Mouse (Mus musculus) forebrain, embryonic 11.5 days (tissue): ENCODE results near the gene Gm4922. TPM values are rescaled to one million over a fixed set of nuclear protein-coding genes. Genes with fewer than 3 reads are reported as not detected.

Experiments
- ATAC-seq: fragments of 200-750 bp; cut with Nextera tagmentation; replicated peaks from 2 replicates; pipeline ENCODE4 v1.8.0; 2017; ENCODE audit warnings: moderate TSS enrichment; ENCODE audit not compliant: low FRiP score
- DNase-seq: peaks from one replicate; pipeline ENCODE4 v3.0.0-alpha.2; 2017; ENCODE audit warnings: low spot score
- H3K27ac ChIP-seq: fragments of 300-500 bp; sonication (generic); 2 replicates; pipeline ENCODE4 v1.5.1; 2014; ENCODE audit warnings: low read depth, low read length
- H3K27me3 ChIP-seq: fragments of 300-500 bp; sonication (generic); 2 replicates; pipeline ENCODE4 v1.6.1; 2014; ENCODE audit warnings: mild to moderate bottlenecking, low read length, mixed read lengths; ENCODE audit not compliant: control insufficient read depth, insufficient read depth
- H3K36me3 ChIP-seq: fragments of 300-500 bp; sonication (generic); 2 replicates; pipeline ENCODE4 v1.6.1; 2014; ENCODE audit warnings: mild to moderate bottlenecking, low read length, moderate library complexity, mixed read lengths; ENCODE audit not compliant: control insufficient read depth, insufficient read depth
- H3K4me1 ChIP-seq: fragments of 300-500 bp; sonication (generic); replicated peaks from 2 replicates; pipeline ENCODE4 v1.6.1; 2014; ENCODE audit warnings: low read length, mixed read lengths; ENCODE audit not compliant: control insufficient read depth, insufficient read depth
- H3K4me2 ChIP-seq: fragments of 300-500 bp; sonication (generic); 2 replicates; pipeline ENCODE4 v1.6.1; 2014; ENCODE audit warnings: low read depth, mild to moderate bottlenecking, low read length, moderate library complexity, mixed read lengths; ENCODE audit not compliant: severe bottlenecking
- H3K4me3 ChIP-seq: fragments of 300-500 bp; sonication (generic); 2 replicates; pipeline ENCODE4 v1.5.1; 2014; ENCODE audit warnings: low read depth, low read length
- H3K9ac ChIP-seq: fragments of 300-500 bp; sonication (generic); 2 replicates; pipeline ENCODE4 v1.6.1; 2014; ENCODE audit warnings: low read length
- H3K9me3 ChIP-seq: fragments of 300-500 bp; sonication (generic); 2 replicates; pipeline ENCODE4 v1.6.1; 2016; ENCODE audit warnings: low read length, mixed read lengths; ENCODE audit not compliant: control insufficient read depth
- WGBS: fragments of 180-500 bp; shearing (Covaris S2); extraction: QIAGEN DNeasy Blood & Tissue Kit; methylation state at CpG from one replicate; pipeline ENCODE4 v1.1.7; 2014; 5-methylcytosine and 5-hydroxymethylcytosine counted together
- polyA plus RNA-seq: library from polyadenylated mRNA; unstranded; fragments of >200 nt; fragmentation: Nextera tagmentation; extraction: Ambion mirVana; gene quantifications from 2 replicates; pipeline ENCODE4 v1.2.1, GENCODE M21; 2014

Gm4922 gene
- polyA plus RNA-seq = 0.17 and 0.28 TPM in 2 replicates

DNA sequence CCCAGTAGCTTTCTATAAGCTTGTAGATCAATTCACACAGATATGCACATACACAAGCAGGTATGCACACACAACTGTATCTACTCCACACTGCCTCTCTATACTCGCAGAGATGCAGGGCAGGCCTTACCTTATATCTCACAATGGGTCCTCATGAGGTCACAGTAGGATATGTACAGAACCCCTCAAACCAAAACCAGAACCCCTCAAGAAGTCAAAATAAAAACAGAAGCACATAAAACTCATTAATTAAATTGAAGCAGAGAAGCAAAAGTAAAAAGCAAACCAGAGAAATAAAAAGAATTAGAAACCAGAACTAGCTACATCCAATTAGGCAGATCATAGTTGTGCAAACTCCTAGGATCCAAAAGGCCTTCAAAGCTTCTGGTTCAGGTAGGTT, at the start of gene Gm4922:
TSS of gene Gm4922 (minus strand) at position 101 of the 400 bp plus-strand sequence.
- WGBS = 97% methylated on average over 1 of the region's 1 CpGs
- no peak within 1 kb of the TSS for H3K9ac ChIP-seq
- H3K9me3 ChIP-seq = no peaks in the 10 kb centered on the region

DNA sequence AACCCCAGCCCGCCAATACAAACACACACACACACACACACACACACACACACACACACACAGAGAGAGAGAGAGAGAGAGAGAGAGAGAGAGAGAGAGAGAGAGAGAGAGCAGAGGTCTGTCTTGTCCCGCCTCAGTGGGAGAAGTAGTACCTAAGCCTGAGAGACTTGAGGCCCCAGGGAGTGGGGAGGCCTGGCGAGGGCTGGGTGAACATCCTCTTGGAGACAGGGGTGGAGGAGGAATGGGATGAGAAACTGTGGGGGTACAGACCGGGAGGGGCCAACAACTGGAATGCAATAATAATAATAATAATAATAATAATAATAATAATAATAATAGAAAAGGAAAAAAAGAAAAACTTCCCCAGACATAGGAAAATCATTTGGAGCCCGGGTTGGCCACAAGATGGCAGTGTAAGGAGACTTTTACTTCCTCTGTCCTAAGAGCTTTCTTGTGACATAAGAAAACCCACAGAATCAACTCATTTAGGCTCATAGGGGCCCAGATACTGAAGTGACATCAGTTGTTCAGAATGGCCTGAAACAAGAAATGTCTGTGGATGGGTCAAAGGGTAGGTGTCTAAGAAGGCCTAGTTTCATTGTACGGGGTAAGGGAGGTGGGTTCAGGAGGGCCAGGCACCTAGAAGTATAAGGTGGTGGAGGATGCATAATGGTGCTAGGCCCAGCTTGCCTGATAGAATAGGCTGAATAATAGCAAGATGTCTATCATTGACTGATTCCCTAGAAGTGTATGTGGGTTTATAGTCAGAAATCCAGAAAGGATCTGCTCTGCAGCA, 49.3 kb upstream of the Gm4922 start:
- Histone ChIP-seq H3K4me1 (no peaks in the 10 kb centered on the region), H3K4me2 (no peak overlapping the region), H3K9ac (no peak overlapping the region), H3K9me3 (no peaks in the 10 kb centered on the region), H3K27me3 (no peaks in the 10 kb centered on the region), H3K36me3 (no peaks in the 10 kb centered on the region), H3K27ac (no peak overlapping the region), H3K4me3 (no peak overlapping the region)
- WGBS = 48% methylated on average over 6 of the region's 6 CpGs
- ATAC-seq (0 out of 2 replicates have a peak, but pooled peaks have one; percentile 24), DNase-seq (no peak)

More for the DNA sequence above, at the start of gene Gm4922:
- no peak within 1 kb of the TSS for H3K27ac ChIP-seq
- ATAC-seq (no peak), DNase-seq (no peak)
- no peaks in the 10 kb centered on the region for H3K27me3 ChIP-seq
- no peak within 1 kb of the TSS for H3K4me2 ChIP-seq
- H3K36me3 ChIP-seq = no peaks in the 10 kb centered on the region
- no peaks in the 10 kb centered on the region for H3K4me1 ChIP-seq
- no peak within 1 kb of the TSS for H3K4me3 ChIP-seq

DNA sequence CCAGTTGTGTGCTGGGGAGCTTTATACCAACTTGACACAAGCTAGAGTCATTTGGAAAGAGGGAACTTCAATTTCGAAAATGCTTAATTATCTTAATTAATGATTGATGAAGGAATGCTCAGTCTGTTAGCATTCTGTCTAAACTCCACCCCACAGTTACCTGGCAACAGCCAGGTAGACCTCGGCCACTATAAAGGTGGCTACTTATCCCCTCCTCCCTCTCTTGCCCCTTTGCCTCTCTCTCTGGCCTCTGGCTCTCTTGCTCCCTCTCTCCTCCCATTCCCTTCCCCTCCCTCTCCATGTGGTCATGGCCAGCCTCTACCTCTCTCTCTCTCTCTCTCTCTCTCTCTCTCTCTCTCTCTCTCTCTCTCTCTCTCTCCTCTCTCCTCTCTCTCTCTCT, 47.8 kb upstream of the Gm4922 start:
- 59% methylated on average over 2 of the region's 2 CpGs for WGBS
- no peaks in the 10 kb centered on the region for H3K9me3 ChIP-seq
- no peak for ATAC-seq

DNA sequence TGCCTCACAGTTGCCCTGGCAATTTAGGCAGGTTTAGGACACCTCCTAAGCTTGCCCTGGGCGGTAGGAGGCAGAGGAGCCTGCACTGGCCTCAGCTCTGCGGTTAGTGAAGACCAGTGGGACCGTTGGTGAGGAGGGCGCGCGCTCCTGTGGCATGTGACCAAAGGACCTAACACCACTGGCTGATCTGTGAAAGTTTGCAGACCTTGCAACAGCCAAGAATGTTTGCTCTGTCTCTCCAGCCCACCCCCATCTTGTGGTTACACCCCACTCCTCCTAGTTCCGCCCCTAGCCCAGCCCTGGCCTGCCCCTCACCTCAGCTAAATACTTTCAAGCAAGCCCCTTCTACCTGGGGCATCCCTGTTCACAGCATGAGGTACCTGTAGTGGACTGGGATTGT, 45.2 kb upstream of the Gm4922 start:
- ATAC-seq = no peak
- no peak overlapping the region for H3K9ac ChIP-seq
- H3K4me3 ChIP-seq = no peak overlapping the region
- no peak for DNase-seq
- no peaks in the 10 kb centered on the region for H3K9me3 ChIP-seq
- WGBS = 49% methylated on average over 7 of the region's 7 CpGs
- H3K4me1 ChIP-seq = no peaks in the 10 kb centered on the region
- H3K27me3 ChIP-seq = no peaks in the 10 kb centered on the region
- no peak overlapping the region for H3K4me2 ChIP-seq
- H3K27ac ChIP-seq = no peak overlapping the region
- H3K36me3 ChIP-seq = no peaks in the 10 kb centered on the region

More for the DNA sequence above, 47.8 kb upstream of the Gm4922 start:
- Histone ChIP-seq H3K4me2 (no peak overlapping the region), H3K27me3 (no peaks in the 10 kb centered on the region), H3K4me1 (no peaks in the 10 kb centered on the region), H3K27ac (no peak overlapping the region), H3K4me3 (no peak overlapping the region), H3K36me3 (no peaks in the 10 kb centered on the region), H3K9ac (no peak overlapping the region)
- DNase-seq = no peak

GRCm38 (mm10) chr10:18830359-18830758, 43.8 kb upstream of the Gm4922 start:
- Histone ChIP-seq H3K4me3 (no peak overlapping the region), H3K27ac (no peak overlapping the region), H3K4me2 (no peak overlapping the region), H3K27me3 (no peaks in the 10 kb centered on the region), H3K36me3 (no peaks in the 10 kb centered on the region), H3K9ac (no peak overlapping the region), H3K9me3 (no peaks in the 10 kb centered on the region), H3K4me1 (no peaks in the 10 kb centered on the region)
- DNase-seq (no peak), ATAC-seq (no peak)
- WGBS = 91% methylated on average over 4 of the region's 4 CpGs

DNA sequence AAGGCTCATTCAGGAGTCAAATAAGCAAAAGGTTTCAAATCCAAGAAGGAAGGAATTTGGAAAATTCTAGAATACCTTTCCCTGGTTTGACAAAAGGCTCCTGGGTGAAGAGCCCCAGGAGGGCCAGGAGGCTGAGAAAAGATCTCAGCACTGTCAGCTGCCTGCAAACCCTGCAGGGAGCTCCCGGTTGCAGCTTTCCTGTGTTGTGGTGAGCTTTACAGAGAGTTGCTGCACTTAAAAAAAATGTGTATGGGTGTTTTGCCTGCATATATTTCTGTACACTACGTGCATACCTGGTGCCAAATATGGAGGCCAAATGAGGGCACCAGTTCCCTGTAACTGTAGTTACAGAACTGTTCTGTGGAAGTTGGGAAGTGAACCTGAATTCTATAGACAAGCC, 41.3 kb upstream of the Gm4922 start:
- DNase-seq (no peak), ATAC-seq (no peak)
- H3K27me3 ChIP-seq = no peaks in the 10 kb centered on the region
- no peaks in the 10 kb centered on the region for H3K4me1 ChIP-seq
- WGBS = 38% methylated on average over 2 of the region's 2 CpGs
- H3K4me3 ChIP-seq = no peak overlapping the region
- H3K27ac ChIP-seq = no peak overlapping the region
- H3K4me2 ChIP-seq = no peak overlapping the region
- no peaks in the 10 kb centered on the region for H3K9me3 ChIP-seq
- no peak overlapping the region for H3K9ac ChIP-seq
- H3K36me3 ChIP-seq = no peaks in the 10 kb centered on the region

DNA sequence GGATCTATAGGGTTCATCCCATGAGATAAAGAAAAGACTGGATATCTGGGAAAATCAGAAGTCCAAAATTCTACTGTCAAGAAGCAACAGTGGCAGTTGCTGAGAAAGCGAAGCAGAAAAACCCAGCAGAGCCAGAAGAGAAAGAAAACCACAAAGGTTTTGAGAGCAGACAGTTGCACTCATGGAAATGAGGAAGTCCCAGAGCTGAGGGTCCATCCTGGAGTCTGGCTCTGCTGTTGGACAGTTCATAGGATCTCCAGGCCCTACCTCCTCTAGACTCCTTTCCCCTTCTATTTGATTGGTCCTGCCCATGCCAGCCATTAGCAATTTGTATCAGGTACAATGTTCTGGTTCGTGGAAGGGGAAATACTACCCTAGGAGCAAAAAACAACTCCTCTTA, 39.5 kb upstream of the Gm4922 start:
- DNase-seq = no peak
- ATAC-seq = no peak
- Histone ChIP-seq H3K4me1 (no peaks in the 10 kb centered on the region), H3K36me3 (no peaks in the 10 kb centered on the region), H3K9me3 (no peaks in the 10 kb centered on the region), H3K9ac (no peak overlapping the region), H3K4me3 (no peak overlapping the region), H3K4me2 (no peak overlapping the region), H3K27ac (no peak overlapping the region), H3K27me3 (no peaks in the 10 kb centered on the region)
- WGBS = 87% methylated on average over 2 of the region's 2 CpGs

- ATAC-seq (no peak), DNase-seq (no peak)
- Histone ChIP-seq H3K9me3 (no peaks in the 10 kb centered on the region), H3K36me3 (no peaks in the 10 kb centered on the region), H3K4me1 (no peaks in the 10 kb centered on the region), H3K27ac (no peak overlapping the region), H3K27me3 (no peaks in the 10 kb centered on the region), H3K9ac (no peak overlapping the region), H3K4me2 (no peak overlapping the region), H3K4me3 (no peak overlapping the region)
Observed at GRCm38 (mm10) chr10:18825143-18825542, 38.5 kb upstream of the Gm4922 start.

- WGBS = 66% methylated on average over 5 of the region's 5 CpGs
- Histone ChIP-seq H3K4me3 (no peak overlapping the region), H3K4me2 (no peak overlapping the region), H3K27ac (no peak overlapping the region), H3K9ac (no peak overlapping the region), H3K4me1 (no peaks in the 10 kb centered on the region), H3K9me3 (no peaks in the 10 kb centered on the region), H3K36me3 (no peaks in the 10 kb centered on the region), H3K27me3 (no peaks in the 10 kb centered on the region)
- no peak for DNase-seq
- no peak for ATAC-seq
Observed at GRCm38 (mm10) chr10:18816560-18816959, 30.0 kb upstream of the Gm4922 start.
